Mouse (Mus musculus) testis, adult 2 months (tissue): ENCODE data around the gene Ccdc130. TPM values are rescaled to one million over a fixed set of nuclear protein-coding genes. Genes with fewer than 3 reads are reported as not detected.

Experiments
- H3K27ac ChIP-seq: fragments of 200-500 bp; 2 replicates; pipeline ENCODE4 v1.5.1; 2012; ENCODE audit warnings: low read depth, low read length; ENCODE audit not compliant: control insufficient read depth, insufficient read depth
- H3K27me3 ChIP-seq: fragments of 200-500 bp; 2 replicates; pipeline ENCODE4 v1.6.1; 2012; ENCODE audit warnings: mild to moderate bottlenecking, low read length, moderate library complexity; ENCODE audit not compliant: control insufficient read depth, insufficient read depth
- H3K36me3 ChIP-seq: fragments of 200-500 bp; 2 replicates; pipeline ENCODE4 v1.6.1; 2012; ENCODE audit warnings: mild to moderate bottlenecking, low read length; ENCODE audit not compliant: control insufficient read depth, insufficient read depth
- H3K4me1 ChIP-seq: fragments of 200-500 bp; 2 replicates; pipeline ENCODE4 v1.6.1; 2012; ENCODE audit warnings: low read length; ENCODE audit not compliant: control insufficient read depth, insufficient read depth
- H3K4me3 ChIP-seq: fragments of 200-500 bp; 2 replicates; pipeline ENCODE4 v1.5.1; 2012; ENCODE audit warnings: low read depth, mild to moderate bottlenecking, low read length, moderate library complexity, mixed read lengths; ENCODE audit not compliant: control insufficient read depth
- CTCF ChIP-seq: fragments of 200-500 bp; IDR thresholded peaks from 2 replicates; pipeline ENCODE4 v1.5.1; 2012; ENCODE audit warnings: low read depth, mild to moderate bottlenecking, inconsistent platforms, low read length, moderate library complexity; ENCODE audit not compliant: control insufficient read depth, insufficient read depth, insufficient replicate concordance
- POLR2A ChIP-seq: fragments of 200-500 bp; IDR thresholded peaks from 2 replicates; pipeline ENCODE4 v1.6.1; 2012; ENCODE audit warnings: low read depth, mild to moderate bottlenecking, inconsistent platforms, low read length, moderate library complexity; ENCODE audit not compliant: control insufficient read depth
- polyA plus RNA-seq: library from polyadenylated mRNA; depleted of rRNA; stranded (reverse); fragments of >200 nt; gene quantifications from 2 replicates; pipeline ENCODE4 v1.2.3, GENCODE M21; 2012; rRNA removed

Ccdc130 gene
- 53.5 and 74.1 TPM in 2 replicates for polyA plus RNA-seq

DNA sequence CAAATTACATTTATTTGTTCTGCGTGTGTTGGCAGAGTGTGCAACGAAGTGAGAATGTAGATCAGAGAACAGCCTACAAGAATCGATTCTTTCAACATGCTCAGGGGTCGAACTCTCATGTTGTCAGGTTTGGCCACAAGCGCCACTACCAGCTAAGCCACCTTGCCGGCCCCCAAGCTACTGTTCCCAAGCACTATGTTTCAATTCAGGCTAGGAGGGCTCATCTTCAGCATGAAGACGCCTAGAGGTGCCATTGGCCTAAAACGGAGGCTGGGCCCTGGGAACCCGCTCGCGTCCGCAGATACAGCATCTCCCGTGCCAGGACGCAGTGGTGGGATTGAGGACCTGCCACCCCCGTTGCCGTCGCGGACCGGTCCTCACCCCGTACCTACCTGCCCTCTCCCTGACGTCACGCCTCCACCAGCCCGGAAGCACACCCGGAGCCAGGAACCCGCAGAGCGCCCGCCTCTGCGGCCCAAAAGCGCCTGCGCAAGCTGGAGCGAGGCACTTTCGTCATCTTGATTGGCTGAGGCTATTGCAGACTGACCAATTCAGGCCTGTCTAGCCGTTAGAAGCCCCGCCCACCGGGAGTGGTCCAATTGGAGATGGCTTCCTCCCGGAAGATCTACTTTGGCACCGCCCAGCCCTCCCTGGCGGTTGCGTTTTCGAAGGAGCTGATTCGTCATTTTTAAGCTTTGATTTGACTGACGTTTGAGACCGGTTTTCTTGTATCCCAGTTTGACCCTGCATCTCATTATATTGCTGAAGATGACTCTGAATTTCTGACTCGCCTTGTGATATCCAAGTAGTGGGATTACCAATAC lies at the start of gene Ccdc130:
Gene Ccdc130 (minus strand): TSS at position 431 of the 824 bp plus-strand sequence.
- TF ChIP-seq POLR2A = peak; percentile 91
- no peak for TF ChIP-seq CTCF
- no peaks in the 10 kb centered on the region for H3K27me3 ChIP-seq
- peaks cover 5% of the 10 kb centered on the region; the same call in 1 of the 2 replicates for H3K4me1 ChIP-seq
- H3K27ac ChIP-seq = peak within 1 kb of the TSS; percentile 95
- peak within 1 kb of the TSS; percentile 98 for H3K4me3 ChIP-seq
- no peaks in the 10 kb centered on the region; the same call in 1 of the 2 replicates for H3K36me3 ChIP-seq

DNA sequence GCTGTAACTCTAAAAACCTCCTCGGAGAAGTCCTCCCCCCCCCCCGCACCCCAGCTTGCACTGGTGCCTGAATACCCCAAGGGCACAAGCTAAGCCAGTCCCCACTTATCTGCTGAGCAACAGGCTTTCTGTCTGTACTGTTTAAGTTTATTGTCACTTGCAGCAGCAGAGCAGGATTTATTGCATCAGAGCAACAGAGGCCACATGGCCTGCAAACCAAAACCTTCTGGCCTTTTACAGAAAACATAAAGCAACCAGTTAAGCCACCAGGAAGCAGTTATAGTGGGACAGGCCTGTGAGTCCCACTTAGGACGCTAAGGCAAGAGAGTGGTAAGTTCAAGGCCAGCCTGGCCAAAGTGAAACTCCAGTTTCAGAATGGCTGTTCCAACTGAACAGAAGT lies 38.2 kb upstream of the Ccdc130 start:
- no peak overlapping the region for H3K4me3 ChIP-seq
- H3K27me3 ChIP-seq = no peaks in the 10 kb centered on the region
- no peak overlapping the region for H3K27ac ChIP-seq
- H3K4me1 ChIP-seq = no peaks in the 10 kb centered on the region
- no peaks in the 10 kb centered on the region for H3K36me3 ChIP-seq
- TF ChIP-seq CTCF (no peak), POLR2A (no peak)

DNA sequence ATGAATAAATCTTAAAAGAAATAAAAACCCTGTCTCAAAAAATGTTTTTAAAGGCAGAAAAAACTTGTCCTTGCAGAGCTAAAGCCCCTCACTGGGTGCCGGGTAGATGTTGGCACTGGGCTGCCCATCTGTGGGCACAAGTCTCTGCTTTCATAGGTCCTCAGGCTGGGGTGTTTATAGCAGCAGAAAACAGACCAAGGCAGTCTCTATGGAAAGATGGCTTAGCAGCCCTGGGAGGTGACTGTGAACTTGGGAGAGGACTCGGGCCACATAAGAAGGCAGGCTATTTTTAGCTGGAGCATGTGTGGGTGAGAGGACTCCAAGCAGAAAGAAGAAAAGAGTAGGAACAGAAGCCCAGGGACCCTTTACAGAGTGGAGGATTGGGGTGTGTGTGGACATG lies 33.8 kb upstream of the Ccdc130 start:
- Histone ChIP-seq H3K27ac (no peak overlapping the region), H3K4me1 (no peaks in the 10 kb centered on the region), H3K36me3 (no peaks in the 10 kb centered on the region), H3K27me3 (no peaks in the 10 kb centered on the region), H3K4me3 (no peak overlapping the region)
- no peak for TF ChIP-seq CTCF

DNA sequence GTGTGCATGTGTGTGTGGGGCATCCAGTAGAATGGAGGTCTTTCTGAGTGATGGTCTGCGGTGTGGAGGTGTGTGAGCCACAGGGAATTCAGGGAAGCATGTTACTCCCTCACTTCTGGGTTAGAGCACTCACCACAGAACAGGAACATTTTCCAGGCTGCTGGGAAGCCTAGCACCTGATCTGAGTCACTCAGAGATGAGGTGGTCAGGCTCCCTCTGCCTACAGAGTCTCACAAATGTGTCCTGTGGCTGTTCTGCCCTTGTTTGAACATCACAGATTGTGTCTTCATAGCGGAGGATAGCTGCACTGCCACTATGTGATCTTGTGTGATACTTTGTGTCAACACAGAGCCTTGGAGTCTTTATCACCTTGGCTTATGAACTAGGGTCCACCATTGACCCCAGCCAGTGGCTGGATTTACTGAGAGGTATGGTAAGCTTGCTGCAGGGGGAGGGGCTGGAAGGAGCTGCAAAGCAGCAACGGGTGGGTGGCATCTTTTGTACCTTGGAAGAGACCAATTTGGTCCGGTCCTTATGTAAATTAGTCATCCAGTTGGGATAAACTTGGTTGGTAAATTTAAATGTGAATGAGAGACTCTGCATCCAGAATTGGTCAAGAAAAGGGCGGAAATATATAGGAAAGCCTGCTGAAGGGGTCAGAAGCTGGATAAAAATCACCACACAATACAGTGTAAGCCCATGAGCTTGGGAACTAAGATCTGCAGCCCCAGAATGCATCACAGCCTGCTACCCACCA lies 27.0 kb upstream of the Ccdc130 start:
- no peak for TF ChIP-seq POLR2A
- TF ChIP-seq CTCF = no peak
- no peaks in the 10 kb centered on the region for H3K27me3 ChIP-seq
- H3K4me3 ChIP-seq = no peak overlapping the region
- H3K27ac ChIP-seq = no peak overlapping the region
- H3K4me1 ChIP-seq = no peaks in the 10 kb centered on the region
- H3K36me3 ChIP-seq = no peaks in the 10 kb centered on the region

DNA sequence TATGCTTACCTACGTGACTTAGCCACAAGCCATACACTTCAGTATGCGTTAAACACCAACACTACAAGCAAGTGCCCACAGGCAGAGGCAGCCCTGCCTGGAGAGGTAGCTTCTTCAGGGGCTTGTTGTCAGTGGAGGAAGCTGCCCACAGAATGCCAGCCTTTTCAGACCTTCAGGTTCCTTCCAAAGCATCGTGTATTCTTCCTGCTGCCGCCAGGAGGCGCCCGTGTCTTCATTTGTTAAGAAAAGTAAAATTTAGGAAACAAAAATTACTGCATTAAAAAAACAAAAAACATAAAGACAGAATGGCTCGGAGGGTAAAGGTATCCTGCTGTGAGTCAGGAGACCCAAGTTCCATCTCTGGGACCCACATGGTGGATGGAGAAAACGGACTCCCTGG lies 21.5 kb upstream of the Ccdc130 start:
- no peaks in the 10 kb centered on the region for H3K4me1 ChIP-seq
- TF ChIP-seq POLR2A (no peak), CTCF (peak; percentile 32; the same call in 1 of the 2 replicates)
- H3K27me3 ChIP-seq = no peaks in the 10 kb centered on the region
- H3K4me3 ChIP-seq = no peak overlapping the region
- H3K27ac ChIP-seq = no peak overlapping the region
- H3K36me3 ChIP-seq = no peaks in the 10 kb centered on the region

DNA sequence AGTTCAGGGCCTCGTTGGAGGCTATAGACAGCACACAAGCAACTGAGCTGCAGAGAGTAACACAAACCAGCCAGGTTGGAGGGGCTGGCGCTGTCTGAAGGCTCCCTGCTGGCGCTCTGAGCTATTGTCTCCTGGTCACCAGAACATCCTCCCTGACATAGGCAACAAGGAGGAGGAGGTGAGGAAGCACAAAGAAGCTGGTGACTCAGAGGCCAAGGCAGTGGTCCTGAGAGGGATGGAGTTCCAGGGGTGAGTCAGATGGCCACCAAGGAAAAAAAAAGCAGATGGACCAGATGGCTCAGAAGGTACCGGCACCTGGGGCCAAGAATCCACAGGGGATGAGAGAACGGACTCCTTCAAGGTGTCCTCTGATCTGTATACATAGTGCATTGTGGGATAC lies 20.9 kb upstream of the Ccdc130 start:
- H3K27me3 ChIP-seq = no peaks in the 10 kb centered on the region
- no peaks in the 10 kb centered on the region for H3K4me1 ChIP-seq
- TF ChIP-seq POLR2A (no peak), CTCF (no peak)
- H3K36me3 ChIP-seq = no peaks in the 10 kb centered on the region
- H3K27ac ChIP-seq = no peak overlapping the region
- H3K4me3 ChIP-seq = no peak overlapping the region

DNA sequence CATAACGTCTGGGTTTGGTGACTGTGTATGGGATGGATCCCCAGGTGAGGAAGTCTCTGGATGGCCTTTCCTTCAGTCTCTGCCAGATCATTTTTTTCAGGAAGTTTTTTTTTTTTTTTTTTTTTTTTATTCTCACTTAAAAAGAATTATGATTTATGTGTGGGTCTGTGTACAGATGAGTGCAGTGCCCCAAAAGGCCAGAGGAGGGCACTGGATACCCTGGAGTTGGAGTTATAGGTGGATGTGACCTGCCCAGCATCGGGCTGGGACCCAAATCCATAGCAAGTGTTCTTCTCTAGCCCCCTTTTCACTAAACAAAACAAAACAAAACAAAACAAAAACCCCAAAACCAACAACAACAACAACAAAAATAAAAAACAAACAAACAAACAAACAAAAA lies 18.7 kb upstream of the Ccdc130 start:
- TF ChIP-seq CTCF = no peak
- TF ChIP-seq POLR2A = no peak
- no peak overlapping the region for H3K27ac ChIP-seq
- no peaks in the 10 kb centered on the region for H3K4me1 ChIP-seq
- H3K27me3 ChIP-seq = no peaks in the 10 kb centered on the region
- H3K36me3 ChIP-seq = no peaks in the 10 kb centered on the region
- no peak overlapping the region for H3K4me3 ChIP-seq
